ENCODE assay signal across 26 mouse cellular contexts in the genomic region with DNA sequence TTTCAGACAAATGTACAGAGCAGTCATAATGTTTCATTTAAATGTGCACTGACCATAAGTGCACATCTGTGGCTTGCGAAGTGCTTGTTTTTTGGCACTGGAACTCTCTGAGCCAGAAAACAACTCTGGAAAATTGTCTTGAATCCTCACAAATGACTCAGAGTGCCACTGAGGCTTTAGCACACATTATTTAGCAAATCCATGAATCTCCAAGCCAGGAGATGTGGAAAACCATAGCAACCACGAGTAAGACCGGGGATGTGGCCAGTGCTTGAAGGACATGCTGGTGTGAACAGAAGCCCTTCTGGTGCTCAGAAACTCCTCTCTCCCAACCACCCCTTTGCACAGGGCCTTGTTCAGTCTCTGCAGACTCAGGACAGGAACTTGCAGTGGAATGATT. TPM values are rescaled to one million over a fixed set of nuclear protein-coding genes. Genes with fewer than 3 reads are reported as not detected.
A peak's percentile ranks its signal among the peaks of the same experiment; 100 is the strongest.
DNase-seq lines count a peak whose midpoint lies in the region; ATAC-seq and TF ChIP-seq lines count a peak whose summit lies in the region.
"Had no signal": no experiment of that assay in that cellular context is flagged by ENCODE, and none has a peak within 500 bp of the region (broad histone marks: within the 10 kb centered on the region; RNA-seq: fewer than 3 reads in every experiment).

No protein-coding gene starts in this region.

- H3K27ac ChIP-seq in embryonic facial prominence, embryonic 14.5 days (replicated peaks; ENCODE audit: low read depth, low read length) = no peak overlapping the region
- no peak overlapping the region for H3K27ac ChIP-seq in embryonic facial prominence, embryonic 10.5 days (replicated peaks)
- H3K27ac ChIP-seq in thymus, adult 2 months (ENCODE audit: control insufficient read depth, insufficient read depth, low read length) = no peak overlapping the region
- H3K27ac ChIP-seq: embryonic facial prominence, embryonic 12.5 days; embryonic facial prominence, embryonic 15.5 days; forebrain, embryonic 13.5 days; forebrain, embryonic 15.5 days had no signal

- no peak for TF ChIP-seq CTCF in thymus, adult 2 months (IDR thresholded peaks at IDR 0.05; ENCODE audit: borderline replicate concordance, control insufficient read depth, extremely low read depth, insufficient read depth, low read length, poor library complexity)

- no peaks in the 10 kb centered on the region for H3K4me1 ChIP-seq in embryonic facial prominence, embryonic 14.5 days (ENCODE audit: control insufficient read depth, insufficient read depth, low read length)
- no peaks in the 10 kb centered on the region for H3K4me1 ChIP-seq in embryonic facial prominence, embryonic 10.5 days
- no peaks in the 10 kb centered on the region for H3K4me1 ChIP-seq in thymus, adult 2 months (replicated peaks; ENCODE audit: control insufficient read depth, insufficient read depth, low read length)
- H3K4me1 ChIP-seq: embryonic facial prominence, embryonic 12.5 days; embryonic facial prominence, embryonic 15.5 days; forebrain, embryonic 13.5 days; forebrain, embryonic 15.5 days had no signal

- H3K36me3 ChIP-seq in embryonic facial prominence, embryonic 14.5 days (ENCODE audit: control insufficient read depth, insufficient read depth, low read length) = no peaks in the 10 kb centered on the region
- H3K36me3 ChIP-seq in embryonic facial prominence, embryonic 10.5 days (replicated peaks) = no peaks in the 10 kb centered on the region
- no peaks in the 10 kb centered on the region for H3K36me3 ChIP-seq in thymus, adult 2 months (ENCODE audit: control insufficient read depth, insufficient read depth, low read length)
- H3K36me3 ChIP-seq: embryonic facial prominence, embryonic 12.5 days; embryonic facial prominence, embryonic 15.5 days; forebrain, embryonic 15.5 days had no signal

- no peak overlapping the region for H3K4me3 ChIP-seq in embryonic facial prominence, embryonic 14.5 days (ENCODE audit: low read depth, low read length)
- H3K4me3 ChIP-seq in embryonic facial prominence, embryonic 10.5 days = no peak overlapping the region
- H3K4me3 ChIP-seq in thymus, adult 2 months (ENCODE audit: control insufficient read depth, insufficient read depth, low read length) = no peak overlapping the region
- H3K4me3 ChIP-seq: embryonic facial prominence, embryonic 12.5 days; embryonic facial prominence, embryonic 15.5 days; erythroblast, embryonic 14.5 days; forebrain, embryonic 13.5 days; forebrain, embryonic 15.5 days had no signal

- ATAC-seq in embryonic facial prominence, embryonic 14.5 days (ENCODE audit: low read depth) = no peak
- ATAC-seq: activated CD4-positive, CD25-positive, alpha-beta regulatory T cell, adult 4 months; forebrain, embryonic 13.5 days; forebrain, embryonic 15.5 days; forebrain, postnatal 0 days; Patski had no signal

- no peaks in the 10 kb centered on the region for H3K9me3 ChIP-seq in embryonic facial prominence, embryonic 14.5 days (ENCODE audit: control insufficient read depth, low read length)
- H3K9me3 ChIP-seq in embryonic facial prominence, embryonic 10.5 days = no peaks in the 10 kb centered on the region
- H3K9me3 ChIP-seq: embryonic facial prominence, embryonic 12.5 days; embryonic facial prominence, embryonic 15.5 days; forebrain, embryonic 13.5 days; forebrain, embryonic 15.5 days had no signal

- 68% methylated on average over 3 of the region's 3 CpGs for WGBS in embryonic facial prominence, embryonic 14.5 days
- WGBS in embryonic facial prominence, embryonic 10.5 days = 80% methylated on average over 3 of the region's 3 CpGs
- WGBS in thymus, adult 2 months = 81% methylated on average over 3 of the region's 3 CpGs

- no peak overlapping the region for H3K9ac ChIP-seq in embryonic facial prominence, embryonic 14.5 days (ENCODE audit: low read depth, low read length)
- H3K9ac ChIP-seq: embryonic facial prominence, embryonic 12.5 days; embryonic facial prominence, embryonic 15.5 days; forebrain, embryonic 13.5 days; forebrain, embryonic 15.5 days; forebrain, postnatal 0 days had no signal

- DNase-seq in embryonic facial prominence, embryonic 14.5 days (ENCODE audit: low spot score) = peak; percentile 12
- DNase-seq in embryonic facial prominence, embryonic 10.5 days (ENCODE audit: low spot score) = no peak
- peak; percentile 4 for DNase-seq in right cerebral cortex, adult 18-20 months
- DNase-seq in right cerebral cortex, postnatal 14 days = no peak
- peak; percentile 60 for DNase-seq in brain, adult 2 months (ENCODE audit: low read depth, low spot score)
- peak; percentile 6 for DNase-seq in skeletal muscle tissue, adult 2 months (ENCODE audit: low read depth, low spot score)
- DNase-seq in thymus, adult 2 months = no peak
- no peak for DNase-seq in cerebellum, adult 8-10 months
- DNase-seq: adrenal gland, adult 8-10 months; adrenal gland, postnatal 14 days; adrenal gland, postnatal 36 days; cerebellum, adult 11 months; cerebellum, adult 18-20 months; cerebellum, adult 9-10 months; cerebellum, postnatal 10 days; embryo, embryonic 11 days; forebrain, postnatal 0 days had no signal

- TF ChIP-seq POLR2A in thymus, adult 2 months (IDR thresholded peaks at IDR 0.05; ENCODE audit: control insufficient read depth, extremely low read depth, insufficient read depth, low read length, poor library complexity) = no peak

- no peak overlapping the region for H3K4me2 ChIP-seq in embryonic facial prominence, embryonic 14.5 days (ENCODE audit: low read depth, low read length)
- H3K4me2 ChIP-seq: embryonic facial prominence, embryonic 12.5 days; embryonic facial prominence, embryonic 15.5 days; forebrain, embryonic 13.5 days; forebrain, embryonic 15.5 days had no signal

- H3K27me3 ChIP-seq in embryonic facial prominence, embryonic 14.5 days (replicated peaks; ENCODE audit: control insufficient read depth, insufficient read depth, low read length) = no peaks in the 10 kb centered on the region
- H3K27me3 ChIP-seq in embryonic facial prominence, embryonic 10.5 days (replicated peaks; ENCODE audit: low read depth, poor library complexity, severe bottlenecking) = no peaks in the 10 kb centered on the region
- no peaks in the 10 kb centered on the region for H3K27me3 ChIP-seq in thymus, adult 2 months (ENCODE audit: control insufficient read depth, insufficient read depth, low read length)
- H3K27me3 ChIP-seq: embryonic facial prominence, embryonic 12.5 days; embryonic facial prominence, embryonic 15.5 days; forebrain, embryonic 13.5 days; forebrain, embryonic 15.5 days; Patski had no signal

RNA-seq across cellular contexts. Expression of a gene that starts 33.3 kb away (rescaled TPM):
- 0.58 and 0.68 TPM in 2 replicates for polyA plus RNA-seq in embryonic facial prominence, embryonic 14.5 days (2014; fragmentation: Nextera tagmentation; extraction: Ambion mirVana)
- polyA plus RNA-seq in embryonic facial prominence, embryonic 10.5 days (2016; fragmentation: Nextera tagmentation; extraction: Ambion mirVana) = 0.07 TPM in 1 of 2 replicates, not detected in the other
- polyA plus RNA-seq in thymus, adult 2 months (2012; rRNA removed) = not detected in 2 replicates
- polyA plus RNA-seq: C2C12; embryonic facial prominence, embryonic 12.5 days; embryonic facial prominence, embryonic 15.5 days; erythroblast, embryonic 14.5 days; forebrain, embryonic 11.5 days; Patski had no signal

Comparison
In these comparisons a context has a peak if more than half of its experiments do, and no peak if none do; other contexts are left out.
1. DNase-seq: peak in embryonic facial prominence, embryonic 14.5 days (single experiment), right cerebral cortex, adult 18-20 months (single experiment), brain, adult 2 months (single experiment) and skeletal muscle tissue, adult 2 months (single experiment); none in embryonic facial prominence, embryonic 10.5 days (single experiment), right cerebral cortex, postnatal 14 days (single experiment), thymus, adult 2 months (single experiment) and cerebellum, adult 8-10 months (single experiment).